Mouse (Mus musculus) C2C12 (cell line): ENCODE results near the gene Ctsa.

Experiments
- CTCF ChIP-seq: IDR thresholded peaks from one replicate; pipeline ENCODE4 v1.5.1; 2011; ENCODE audit not compliant: control insufficient read depth, insufficient read depth, insufficient read length
- MAX ChIP-seq: IDR thresholded peaks from one replicate; pipeline ENCODE4 v1.6.1; 2011; ENCODE audit warnings: mild to moderate bottlenecking, control low read depth
- MYOG ChIP-seq: IDR thresholded peaks from one replicate; pipeline ENCODE4 v1.6.1; 2011; ENCODE audit not compliant: control insufficient read depth, insufficient read length; ENCODE audit errors: extremely low read depth

GRCm38 (mm10) chr2:164805332-164805718, 27.3 kb upstream of the Ctsa start:
- TF ChIP-seq CTCF (no peak), MAX (peak; percentile 52), MYOG (no peak)
